Mouse (Mus musculus): ENCODE measurements at regions not wholly inside any gene's neighbourhood (a gene's known extent, or its start where the extent isn't known, plus 50 kb on each side); places are given as distances from the start of the nearest gene placed in this dataset.

- H3K9ac ChIP-seq (ENCODE audit: low read depth, low read length): no peak overlapping the region
- 7% methylated on average over 6 of the region's 6 CpGs for WGBS
- peaks cover 10% of the 10 kb centered on the region; the same call in 1 of the 2 replicates for H3K4me1 ChIP-seq (replicated peaks; ENCODE audit: insufficient read depth, low read length)
- TF ChIP-seq CTCF (IDR thresholded peaks at IDR 0.05; ENCODE audit: low read depth): no peak
- H3K9me3 ChIP-seq (replicated peaks; ENCODE audit: low read length): no peaks in the 10 kb centered on the region
- H3K4me2 ChIP-seq (ENCODE audit: low read length): peak overlapping the region; percentile 25
- H3K27ac ChIP-seq: peak overlapping the region; percentile 84
- DNase-seq (ENCODE audit: low spot score) (peak; percentile 91), ATAC-seq (replicated peaks; ENCODE audit: low FRiP score, low read depth) (peak; percentile 77)
- no peaks in the 10 kb centered on the region for H3K27me3 ChIP-seq (ENCODE audit: insufficient read depth, low read length)
- H3K4me3 ChIP-seq (replicated peaks; ENCODE audit: low read depth, low read length): no peak overlapping the region
- no peaks in the 10 kb centered on the region for H3K36me3 ChIP-seq (ENCODE audit: insufficient read depth, low read length)
Observed at GRCm38 (mm10) chr7:70514666-70515065, 148.1 kb upstream of the Nr2f2 start.

- Histone ChIP-seq H3K27me3 (ENCODE audit: insufficient read depth, low read length) (no peaks in the 10 kb centered on the region), H3K4me1 (replicated peaks; ENCODE audit: insufficient read depth, low read length) (peaks cover 10% of the 10 kb centered on the region; the same call in 1 of the 2 replicates), H3K27ac (no peak overlapping the region; the same call in 1 of the 2 replicates), H3K9me3 (replicated peaks; ENCODE audit: low read length) (no peaks in the 10 kb centered on the region), H3K4me2 (ENCODE audit: low read length) (no peak overlapping the region), H3K9ac (ENCODE audit: low read depth, low read length) (no peak overlapping the region), H3K36me3 (ENCODE audit: insufficient read depth, low read length) (no peaks in the 10 kb centered on the region), H3K4me3 (replicated peaks; ENCODE audit: low read depth, low read length) (no peak overlapping the region)
- ATAC-seq (replicated peaks; ENCODE audit: low FRiP score, low read depth) (no peak), DNase-seq (ENCODE audit: low spot score) (no peak)
- WGBS: 56% methylated on average over 6 of the region's 6 CpGs
- no peak for TF ChIP-seq CTCF (IDR thresholded peaks at IDR 0.05; ENCODE audit: low read depth)
Observed at GRCm38 (mm10) chr7:70512354-70512753, 145.8 kb upstream of the Nr2f2 start.

- Histone ChIP-seq H3K9ac (ENCODE audit: low read depth, low read length) (no peak overlapping the region), H3K27me3 (ENCODE audit: insufficient read depth, low read length) (no peaks in the 10 kb centered on the region), H3K27ac (peak overlapping the region; percentile 69), H3K36me3 (ENCODE audit: insufficient read depth, low read length) (no peaks in the 10 kb centered on the region), H3K4me2 (ENCODE audit: low read length) (no peak overlapping the region), H3K4me1 (replicated peaks; ENCODE audit: insufficient read depth, low read length) (peaks cover 5% of the 10 kb centered on the region; the same call in 1 of the 2 replicates), H3K9me3 (replicated peaks; ENCODE audit: low read length) (no peaks in the 10 kb centered on the region), H3K4me3 (replicated peaks; ENCODE audit: low read depth, low read length) (no peak overlapping the region)
- peak; percentile 89 for DNase-seq (ENCODE audit: low spot score)
- 2% methylated on average over 7 of the region's 7 CpGs for WGBS
- no peak for TF ChIP-seq CTCF (IDR thresholded peaks at IDR 0.05; ENCODE audit: low read depth)
- ATAC-seq (replicated peaks; ENCODE audit: low FRiP score, low read depth): peak; percentile 46
Observed at GRCm38 (mm10) chr7:70505671-70506181, 139.2 kb upstream of the Nr2f2 start.

GRCm38 (mm10) chr7:70501821-70502220, 135.3 kb upstream of the Nr2f2 start:
- ATAC-seq (replicated peaks; ENCODE audit: low FRiP score, low read depth): 0 out of 2 replicates have a peak, but pooled peaks have one; percentile 45
- DNase-seq (ENCODE audit: low spot score): peak; percentile 25
- no peaks in the 10 kb centered on the region for H3K27me3 ChIP-seq (ENCODE audit: insufficient read depth, low read length)
- no peak for TF ChIP-seq CTCF (IDR thresholded peaks at IDR 0.05; ENCODE audit: low read depth)
- WGBS: 65% methylated on average over 4 of the region's 4 CpGs
- no peak overlapping the region for H3K4me3 ChIP-seq (replicated peaks; ENCODE audit: low read depth, low read length)
- no peak overlapping the region for H3K4me2 ChIP-seq (ENCODE audit: low read length)
- H3K27ac ChIP-seq: no peak overlapping the region
- H3K4me1 ChIP-seq (replicated peaks; ENCODE audit: insufficient read depth, low read length): peaks cover 5% of the 10 kb centered on the region; the same call in 1 of the 2 replicates
- no peaks in the 10 kb centered on the region for H3K9me3 ChIP-seq (replicated peaks; ENCODE audit: low read length)
- H3K9ac ChIP-seq (ENCODE audit: low read depth, low read length): no peak overlapping the region
- no peaks in the 10 kb centered on the region for H3K36me3 ChIP-seq (ENCODE audit: insufficient read depth, low read length)

- no peaks in the 10 kb centered on the region for H3K36me3 ChIP-seq (ENCODE audit: insufficient read depth, low read length)
- H3K4me2 ChIP-seq (ENCODE audit: low read length): no peak overlapping the region
- H3K9ac ChIP-seq (ENCODE audit: low read depth, low read length): no peak overlapping the region
- DNase-seq (ENCODE audit: low spot score): peak; percentile 83
- no peaks in the 10 kb centered on the region for H3K9me3 ChIP-seq (replicated peaks; ENCODE audit: low read length)
- H3K27ac ChIP-seq: no peak overlapping the region
- TF ChIP-seq CTCF (IDR thresholded peaks at IDR 0.05; ENCODE audit: low read depth): no peak
- WGBS: 26% methylated on average over 8 of the region's 8 CpGs
- H3K4me1 ChIP-seq (replicated peaks; ENCODE audit: insufficient read depth, low read length): no peaks in the 10 kb centered on the region
- ATAC-seq (replicated peaks; ENCODE audit: low FRiP score, low read depth): peak; percentile 57; the same call in 1 of the 2 replicates
- H3K27me3 ChIP-seq (ENCODE audit: insufficient read depth, low read length): no peaks in the 10 kb centered on the region
- H3K4me3 ChIP-seq (replicated peaks; ENCODE audit: low read depth, low read length): no peak overlapping the region
Observed at GRCm38 (mm10) chr7:70496541-70497154, 130.1 kb upstream of the Nr2f2 start.

GRCm38 (mm10) chr7:70484201-70484600, 117.7 kb upstream of the Nr2f2 start:
- no peak overlapping the region for H3K9ac ChIP-seq (ENCODE audit: low read depth, low read length)
- no peaks in the 10 kb centered on the region for H3K36me3 ChIP-seq (ENCODE audit: insufficient read depth, low read length)
- no peak overlapping the region for H3K4me2 ChIP-seq (ENCODE audit: low read length)
- 63% methylated on average over 2 of the region's 2 CpGs for WGBS
- H3K4me3 ChIP-seq (replicated peaks; ENCODE audit: low read depth, low read length): no peak overlapping the region
- H3K27me3 ChIP-seq (ENCODE audit: insufficient read depth, low read length): no peaks in the 10 kb centered on the region
- DNase-seq (ENCODE audit: low spot score): no peak
- H3K27ac ChIP-seq: no peak overlapping the region
- ATAC-seq (replicated peaks; ENCODE audit: low FRiP score, low read depth): no peak
- no peak for TF ChIP-seq CTCF (IDR thresholded peaks at IDR 0.05; ENCODE audit: low read depth)
- H3K9me3 ChIP-seq (replicated peaks; ENCODE audit: low read length): no peaks in the 10 kb centered on the region
- H3K4me1 ChIP-seq (replicated peaks; ENCODE audit: insufficient read depth, low read length): no peaks in the 10 kb centered on the region

All from kidney, postnatal 0 days (tissue).